Mouse (Mus musculus): ENCODE results near the gene Nkd1.

The Nkd1 gene

GRCm38 (mm10) chr8:88537998-88538975 is 17.1 kb downstream of the Nkd1 start:
- no peak for DNase-seq (ENCODE audit: low read depth, low spot score)

GRCm38 (mm10) chr8:88538976-88539371 is 17.8 kb downstream of the Nkd1 start:
- DNase-seq (ENCODE audit: low read depth, low spot score) = no peak

GRCm38 (mm10) chr8:88539963-88540362 is 18.8 kb downstream of the Nkd1 start:
- no peak for DNase-seq (ENCODE audit: low read depth, low spot score)

- DNase-seq (ENCODE audit: low read depth, low spot score) = no peak
These were observed 21.6 kb downstream of the Nkd1 start for GRCm38 (mm10) chr8:88542596-88543213.

- DNase-seq (ENCODE audit: low read depth, low spot score) = no peak
These were observed 23.5 kb downstream of the Nkd1 start for GRCm38 (mm10) chr8:88544677-88545076.

- DNase-seq (ENCODE audit: low read depth, low spot score) = no peak
These were observed 24.3 kb downstream of the Nkd1 start for GRCm38 (mm10) chr8:88545441-88545840.

GRCm38 (mm10) chr8:88546032-88546732 is 25.0 kb downstream of the Nkd1 start:
- DNase-seq (ENCODE audit: low read depth, low spot score) = no peak

- no peak for DNase-seq (ENCODE audit: low read depth, low spot score)
These were observed 34.5 kb downstream of the Nkd1 start for GRCm38 (mm10) chr8:88555669-88556068.

GRCm38 (mm10) chr8:88559985-88560473 is 38.9 kb downstream of the Nkd1 start:
- DNase-seq (ENCODE audit: low read depth, low spot score) = no peak

- DNase-seq (ENCODE audit: low read depth, low spot score) = no peak
These were observed 40.2 kb downstream of the Nkd1 start for GRCm38 (mm10) chr8:88561402-88561801.

GRCm38 (mm10) chr8:88564256-88564903 is 43.2 kb downstream of the Nkd1 start:
- DNase-seq (ENCODE audit: low read depth, low spot score) = no peak

- DNase-seq (ENCODE audit: low read depth, low spot score) = no peak
These were observed 45.0 kb downstream of the Nkd1 start for GRCm38 (mm10) chr8:88566119-88566518.

GRCm38 (mm10) chr8:88567314-88568121 is 46.4 kb downstream of the Nkd1 start:
- DNase-seq (ENCODE audit: low read depth, low spot score) = no peak

- DNase-seq (ENCODE audit: low read depth, low spot score) = no peak
These were observed 47.1 kb downstream of the Nkd1 start for GRCm38 (mm10) chr8:88568211-88568610.

- no peak for DNase-seq (ENCODE audit: low read depth, low spot score)
These were observed 48.2 kb downstream of the Nkd1 start for GRCm38 (mm10) chr8:88569366-88569765.

GRCm38 (mm10) chr8:88570293-88570998 is 49.3 kb downstream of the Nkd1 start:
- peak; percentile 22 for DNase-seq (ENCODE audit: low read depth, low spot score)

GRCm38 (mm10) chr8:88571434-88572184 is 50.5 kb downstream of the Nkd1 start:
- DNase-seq (ENCODE audit: low read depth, low spot score) = no peak

- DNase-seq (ENCODE audit: low read depth, low spot score) = no peak
These were observed 51.2 kb downstream of the Nkd1 start for GRCm38 (mm10) chr8:88572185-88572909.
